Mouse (Mus musculus) bone marrow, adult 2 months (tissue): ENCODE measurements around the gene Ppcs.

Experiments
- CTCF ChIP-seq: fragments of 200-500 bp; IDR thresholded peaks from 2 replicates; pipeline ENCODE4 v1.5.1; 2011; ENCODE audit warnings: low read length, control low read depth; ENCODE audit not compliant: control insufficient read depth, insufficient read depth
- POLR2A ChIP-seq: fragments of 200-500 bp; IDR thresholded peaks from 2 replicates; pipeline ENCODE4 v1.6.1; 2011; ENCODE audit warnings: low read depth, mild to moderate bottlenecking, control low read depth, low read length, borderline replicate concordance; ENCODE audit not compliant: control insufficient read depth

GRCm38 (mm10) chr4:119462858-119463755 lies 40.9 kb upstream of the Ppcs start:
- TF ChIP-seq POLR2A (no peak), CTCF (no peak)
